Mouse (Mus musculus): Measurements from ENCODE around the gene Sap18b. TPM values are rescaled to one million over a fixed set of nuclear protein-coding genes. Genes with fewer than 3 reads are reported as not detected.

Sap18b gene
- total and polyA plus RNA-seq, 2 experiments, result 30.7 to 61.1 TPM

DNA sequence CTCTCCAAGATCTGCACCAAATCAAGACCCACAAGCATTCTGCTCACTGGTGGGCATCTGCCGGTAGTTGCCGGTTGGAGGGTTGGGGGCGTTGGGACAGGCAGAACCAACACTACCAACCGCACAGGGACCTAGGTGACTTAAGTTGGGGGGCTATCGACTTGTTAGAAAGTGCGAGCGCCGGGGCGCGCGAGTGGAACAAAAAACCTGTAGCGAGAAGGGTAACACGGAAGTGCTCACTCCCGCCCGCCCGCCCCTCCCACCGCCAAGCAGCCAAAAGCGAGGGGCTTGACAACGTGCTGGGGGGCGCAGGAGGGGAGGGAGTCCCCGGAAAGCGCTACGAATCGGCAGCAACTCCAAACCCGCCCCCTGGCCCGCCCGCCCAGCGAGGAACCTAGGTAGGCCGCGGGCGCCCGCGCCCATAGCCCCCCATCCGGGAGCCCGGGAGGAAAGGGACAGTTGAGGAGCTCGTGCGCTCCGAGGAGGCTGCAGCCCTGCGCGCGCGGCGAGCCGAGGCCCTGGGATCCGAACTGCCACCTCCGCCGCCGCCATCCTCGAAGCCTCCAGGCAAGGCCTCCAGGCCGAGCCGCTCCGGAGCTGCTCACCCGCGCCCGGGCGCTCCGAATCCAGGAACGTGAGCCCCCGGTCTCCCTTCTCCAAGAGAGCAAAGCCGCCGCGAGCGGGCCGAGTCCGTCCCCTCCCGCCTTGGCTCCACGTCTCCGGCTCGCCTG lies 18.5 kb upstream of the Sap18b start:
- Histone ChIP-seq H3K79me2 (ENCODE audit: control insufficient read depth, insufficient read depth, low read length) (peaks cover 40% of the 10 kb centered on the region), H3K4me3 (ENCODE audit: insufficient read depth, low read depth, low read length) (peak overlapping the region; percentile 82), H3K4me1 (ENCODE audit: control insufficient read depth, insufficient read depth, low read length) (peaks cover 23% of the 10 kb centered on the region), H3K27ac (replicated peaks; ENCODE audit: insufficient read depth, low read depth, low read length) (peak overlapping the region; percentile 72), H3K27me3 (ENCODE audit: control insufficient read depth, insufficient read depth, low read length) (no peaks in the 10 kb centered on the region), H3K36me3 (ENCODE audit: control insufficient read depth, insufficient read depth, low read length) (no peaks in the 10 kb centered on the region; the same call in 1 of the 2 replicates), H3K9ac (ENCODE audit: low read depth, low read length) (peak overlapping the region; percentile 84)
- TF ChIP-seq CTCF (IDR thresholded peaks at IDR 0.05; ENCODE audit: low read depth, low read length), result no peak
- no peak for TF ChIP-seq POLR2A (IDR thresholded peaks at IDR 0.05; ENCODE audit: extremely low read depth, insufficient read depth, low read length)
- under 1% methylated on average over 68 of the region's 69 CpGs for WGBS
- DNase-seq (ENCODE audit: extremely low read depth, low read depth, low spot score), result no peak

DNA sequence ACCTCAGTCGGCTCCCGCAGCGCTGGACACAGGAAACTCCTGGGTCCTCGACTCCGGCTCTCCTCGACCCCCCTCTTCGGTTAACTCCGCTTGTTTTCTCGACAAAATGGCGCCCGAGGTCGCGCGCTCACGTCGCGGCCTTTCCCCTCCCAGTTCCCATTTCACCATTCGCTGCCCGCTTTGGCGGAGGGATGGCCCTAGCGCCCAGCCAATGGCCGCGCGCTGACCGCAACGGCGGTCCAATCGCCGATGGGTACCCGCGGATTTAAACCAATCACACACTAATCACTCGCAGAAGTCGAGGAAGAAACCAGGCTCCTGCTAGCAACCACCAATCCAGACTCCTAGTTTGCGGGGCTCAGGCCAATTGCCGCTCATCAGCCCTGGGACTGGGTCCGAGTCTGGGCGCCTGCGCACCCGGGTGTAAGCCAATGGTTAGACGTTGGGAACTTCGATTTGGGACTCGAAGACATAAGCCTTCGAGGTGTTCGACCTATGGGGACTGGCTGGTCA lies 17.8 kb upstream of the Sap18b start, which contains the start of gene Cnot1:
Cnot1 (minus strand) TSS at position 134 of the 513 bp plus-strand sequence.
- peak within 1 kb of the TSS; percentile 87 for H3K27ac ChIP-seq (replicated peaks; ENCODE audit: insufficient read depth, low read depth, low read length)
- H3K79me2 ChIP-seq (ENCODE audit: control insufficient read depth, insufficient read depth, low read length), result peaks cover 32% of the 10 kb centered on the region
- TF ChIP-seq CTCF (IDR thresholded peaks at IDR 0.05; ENCODE audit: low read depth, low read length) (no peak), POLR2A (IDR thresholded peaks at IDR 0.05; ENCODE audit: extremely low read depth, insufficient read depth, low read length) (peak; percentile 63; the same call in 1 of the 2 replicates)
- H3K36me3 ChIP-seq (ENCODE audit: control insufficient read depth, insufficient read depth, low read length), result no peaks in the 10 kb centered on the region
- DNase-seq (ENCODE audit: extremely low read depth, low read depth, low spot score), result peak; percentile 94
- peak within 1 kb of the TSS; percentile 82 for H3K4me3 ChIP-seq (ENCODE audit: insufficient read depth, low read depth, low read length)
- H3K4me1 ChIP-seq (ENCODE audit: control insufficient read depth, insufficient read depth, low read length), result peaks cover 15% of the 10 kb centered on the region
- H3K9ac ChIP-seq (ENCODE audit: low read depth, low read length), result peak within 1 kb of the TSS; percentile 84
- WGBS, result under 1% methylated on average over 44 of the region's 44 CpGs
- no peaks in the 10 kb centered on the region for H3K27me3 ChIP-seq (ENCODE audit: control insufficient read depth, insufficient read depth, low read length)

DNA sequence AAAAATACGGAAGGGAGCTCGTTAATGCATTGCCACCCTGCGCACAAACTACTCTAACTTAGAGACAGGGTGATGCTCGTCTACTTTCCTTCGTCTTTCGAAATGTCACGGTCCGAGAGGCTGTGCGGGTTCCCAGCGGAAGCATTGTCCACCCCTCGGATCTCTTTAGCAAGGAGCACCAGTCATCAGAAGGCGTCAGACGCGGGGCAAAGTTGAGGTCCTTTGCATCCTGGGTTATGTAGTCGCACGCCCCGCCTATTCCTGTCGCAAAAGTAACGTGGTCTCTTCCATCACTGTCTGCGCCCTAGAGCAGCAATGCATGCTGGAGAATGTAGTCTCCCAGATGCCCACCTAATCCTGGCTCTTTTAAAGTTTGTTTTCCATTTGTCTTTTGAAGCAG lies 17.3 kb upstream of the Sap18b start:
- no peaks in the 10 kb centered on the region for H3K27me3 ChIP-seq (ENCODE audit: control insufficient read depth, insufficient read depth, low read length)
- peak; percentile 95 for DNase-seq (ENCODE audit: extremely low read depth, low read depth, low spot score)
- peak overlapping the region; percentile 57 for H3K9ac ChIP-seq (ENCODE audit: low read depth, low read length)
- H3K36me3 ChIP-seq (ENCODE audit: control insufficient read depth, insufficient read depth, low read length), result no peaks in the 10 kb centered on the region
- peaks cover 14% of the 10 kb centered on the region for H3K4me1 ChIP-seq (ENCODE audit: control insufficient read depth, insufficient read depth, low read length)
- H3K4me3 ChIP-seq (ENCODE audit: insufficient read depth, low read depth, low read length), result peak overlapping the region; percentile 54
- TF ChIP-seq CTCF (IDR thresholded peaks at IDR 0.05; ENCODE audit: low read depth, low read length) (no peak), POLR2A (IDR thresholded peaks at IDR 0.05; ENCODE audit: extremely low read depth, insufficient read depth, low read length) (peak; percentile 54; the same call in 1 of the 2 replicates)
- peak overlapping the region; percentile 87 for H3K27ac ChIP-seq (replicated peaks; ENCODE audit: insufficient read depth, low read depth, low read length)
- under 1% methylated on average over 20 of the region's 20 CpGs for WGBS
- H3K79me2 ChIP-seq (ENCODE audit: control insufficient read depth, insufficient read depth, low read length), result peaks cover 31% of the 10 kb centered on the region

DNA sequence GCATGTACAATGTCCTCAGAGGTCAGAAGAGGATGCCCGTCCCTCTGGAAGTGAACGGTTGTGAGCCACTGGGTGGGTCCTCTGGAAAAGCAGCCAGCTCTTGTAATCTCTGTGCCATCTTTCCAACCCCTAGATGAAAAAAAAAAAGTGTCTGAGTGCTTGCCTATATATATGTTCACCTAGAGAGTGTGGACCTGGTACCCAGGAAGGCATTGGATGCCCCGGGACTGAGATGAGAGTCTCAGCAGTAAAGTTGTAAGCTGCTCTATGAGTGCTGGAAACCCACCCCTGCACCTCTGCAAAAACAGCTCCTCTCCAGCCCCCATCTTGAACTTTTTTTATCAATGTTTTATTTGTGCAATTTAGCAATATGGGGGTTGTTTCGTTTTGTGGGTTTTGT lies 16.5 kb upstream of the Sap18b start:
- no peak for DNase-seq (ENCODE audit: extremely low read depth, low read depth, low spot score)
- no peak for TF ChIP-seq POLR2A (IDR thresholded peaks at IDR 0.05; ENCODE audit: extremely low read depth, insufficient read depth, low read length)
- TF ChIP-seq CTCF (IDR thresholded peaks at IDR 0.05; ENCODE audit: low read depth, low read length), result no peak
- Histone ChIP-seq H3K27ac (replicated peaks; ENCODE audit: insufficient read depth, low read depth, low read length) (no peak overlapping the region), H3K9ac (ENCODE audit: low read depth, low read length) (no peak overlapping the region), H3K79me2 (ENCODE audit: control insufficient read depth, insufficient read depth, low read length) (peaks cover 27% of the 10 kb centered on the region), H3K4me1 (ENCODE audit: control insufficient read depth, insufficient read depth, low read length) (peaks cover 12% of the 10 kb centered on the region), H3K27me3 (ENCODE audit: control insufficient read depth, insufficient read depth, low read length) (no peaks in the 10 kb centered on the region), H3K36me3 (ENCODE audit: control insufficient read depth, insufficient read depth, low read length) (no peaks in the 10 kb centered on the region), H3K4me3 (ENCODE audit: insufficient read depth, low read depth, low read length) (no peak overlapping the region)
- WGBS, result 69% methylated on average over 4 of the region's 4 CpGs

DNA sequence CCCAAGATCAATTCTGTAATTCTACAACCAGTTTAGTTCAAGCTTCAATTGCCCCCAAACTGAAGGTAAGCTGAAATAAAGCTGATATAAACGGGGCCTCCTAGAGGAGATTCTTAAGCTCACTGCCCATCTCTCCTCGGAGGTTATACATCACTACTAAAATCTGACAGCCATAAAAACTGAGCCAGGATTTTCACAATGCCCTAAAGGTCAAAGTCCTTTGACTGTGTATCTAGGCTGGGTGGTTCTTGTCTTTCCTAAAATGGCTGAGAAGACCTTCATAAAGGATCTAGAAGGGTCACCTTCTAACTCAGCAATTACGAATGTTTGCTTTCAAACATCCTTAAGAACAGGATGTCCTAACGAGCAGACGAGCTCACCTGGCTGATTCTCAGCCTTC lies 16.0 kb upstream of the Sap18b start:
- DNase-seq (ENCODE audit: extremely low read depth, low read depth, low spot score), result peak; percentile 71
- no peak overlapping the region for H3K4me3 ChIP-seq (ENCODE audit: insufficient read depth, low read depth, low read length)
- 61% methylated on average over 5 of the region's 5 CpGs for WGBS
- peaks cover 24% of the 10 kb centered on the region for H3K79me2 ChIP-seq (ENCODE audit: control insufficient read depth, insufficient read depth, low read length)
- peaks cover 11% of the 10 kb centered on the region for H3K4me1 ChIP-seq (ENCODE audit: control insufficient read depth, insufficient read depth, low read length)
- no peak overlapping the region for H3K27ac ChIP-seq (replicated peaks; ENCODE audit: insufficient read depth, low read depth, low read length)
- no peaks in the 10 kb centered on the region for H3K36me3 ChIP-seq (ENCODE audit: control insufficient read depth, insufficient read depth, low read length)
- no peaks in the 10 kb centered on the region for H3K27me3 ChIP-seq (ENCODE audit: control insufficient read depth, insufficient read depth, low read length)
- no peak for TF ChIP-seq POLR2A (IDR thresholded peaks at IDR 0.05; ENCODE audit: extremely low read depth, insufficient read depth, low read length)
- TF ChIP-seq CTCF (IDR thresholded peaks at IDR 0.05; ENCODE audit: low read depth, low read length), result no peak
- no peak overlapping the region for H3K9ac ChIP-seq (ENCODE audit: low read depth, low read length)

DNA sequence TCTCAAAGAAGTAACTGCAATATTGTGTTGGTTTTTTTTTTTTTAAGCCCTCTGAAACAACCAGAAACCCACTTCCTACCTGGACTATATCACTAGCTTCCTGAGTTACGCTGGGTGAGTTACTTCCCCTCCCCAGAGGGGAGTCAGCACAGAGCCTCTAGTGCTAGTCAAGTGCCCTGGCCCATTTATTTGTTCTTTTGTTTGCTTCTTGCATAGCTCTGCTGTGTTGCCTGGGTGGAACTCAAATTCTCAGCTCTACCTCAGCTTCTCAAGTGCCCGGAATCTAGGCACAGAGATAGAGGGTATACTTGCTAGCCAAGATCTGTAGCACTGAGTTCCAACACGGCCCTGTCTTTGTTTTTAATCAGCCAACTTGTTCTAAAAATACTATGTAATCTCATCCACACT lies 15.0 kb upstream of the Sap18b start:
- Histone ChIP-seq H3K27ac (replicated peaks; ENCODE audit: insufficient read depth, low read depth, low read length) (no peak overlapping the region), H3K9ac (ENCODE audit: low read depth, low read length) (no peak overlapping the region), H3K27me3 (ENCODE audit: control insufficient read depth, insufficient read depth, low read length) (no peaks in the 10 kb centered on the region), H3K4me1 (ENCODE audit: control insufficient read depth, insufficient read depth, low read length) (peaks cover 6% of the 10 kb centered on the region), H3K36me3 (ENCODE audit: control insufficient read depth, insufficient read depth, low read length) (no peaks in the 10 kb centered on the region), H3K79me2 (ENCODE audit: control insufficient read depth, insufficient read depth, low read length) (peaks cover 18% of the 10 kb centered on the region), H3K4me3 (ENCODE audit: insufficient read depth, low read depth, low read length) (no peak overlapping the region)
- TF ChIP-seq CTCF (IDR thresholded peaks at IDR 0.05; ENCODE audit: low read depth, low read length) (no peak), POLR2A (IDR thresholded peaks at IDR 0.05; ENCODE audit: extremely low read depth, insufficient read depth, low read length) (no peak)
- DNase-seq (ENCODE audit: extremely low read depth, low read depth, low spot score), result no peak
- 70% methylated on average over 3 of the region's 3 CpGs for WGBS

Data from liver, adult 2 months (tissue).